Mouse (Mus musculus): ENCODE results near the gene Lrrc10. TPM values are rescaled to one million over a fixed set of nuclear protein-coding genes. Genes with fewer than 3 reads are reported as not detected.

The Lrrc10 gene
- polyA plus RNA-seq, 1 experiment = not detected

DNA sequence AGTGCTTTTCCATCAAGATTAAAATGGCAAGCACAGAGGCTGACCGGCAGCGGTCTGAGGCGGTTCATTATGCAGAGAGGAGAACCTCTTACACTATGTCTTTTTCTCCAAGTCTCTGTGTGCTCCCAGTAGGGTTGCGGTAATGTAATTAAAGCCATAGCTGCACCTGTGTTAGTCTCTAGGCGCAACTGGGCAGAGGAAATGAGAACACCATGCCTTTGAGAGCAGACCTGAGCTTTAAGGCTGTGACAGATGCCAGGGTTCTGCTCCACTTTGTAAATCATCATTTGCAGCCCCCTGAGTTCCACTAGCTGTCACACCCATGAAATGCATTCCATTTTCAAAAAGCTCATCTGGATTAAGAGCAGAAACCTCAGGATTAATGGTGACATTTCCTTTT lies 40.4 kb upstream of the Lrrc10 start:
- H3K9ac ChIP-seq (ENCODE audit: low read depth, poor library complexity, severe bottlenecking) = no peak overlapping the region
- no peak overlapping the region for H3K27ac ChIP-seq (ENCODE audit: insufficient read depth, low read length)
- no peaks in the 10 kb centered on the region for H3K9me3 ChIP-seq (replicated peaks; ENCODE audit: control insufficient read depth, insufficient read depth, low read length, poor library complexity, severe bottlenecking)
- H3K36me3 ChIP-seq (ENCODE audit: control insufficient read depth, insufficient read depth, low read length, poor library complexity, severe bottlenecking) = no peaks in the 10 kb centered on the region
- TF ChIP-seq CTCF (IDR thresholded peaks at IDR 0.05; ENCODE audit: low read depth, low read length) (no peak), POLR2A (IDR thresholded peaks at IDR 0.05; ENCODE audit: insufficient read depth, low read length) (no peak), EP300 (IDR thresholded peaks at IDR 0.05; ENCODE audit: insufficient read depth, low read depth, low read length) (no peak)
- H3K4me1 ChIP-seq (ENCODE audit: control insufficient read depth, insufficient read depth, low read length) = no peaks in the 10 kb centered on the region
- no peaks in the 10 kb centered on the region for H3K27me3 ChIP-seq (ENCODE audit: control insufficient read depth, insufficient read depth, low read length, poor library complexity, severe bottlenecking)
- no peak overlapping the region for H3K4me3 ChIP-seq (ENCODE audit: low read depth, low read length)

GRCm38 (mm10) chr10:117005707-117006464 lies 39.3 kb upstream of the Lrrc10 start:
- H3K4me3 ChIP-seq (ENCODE audit: low read depth, low read length) = no peak overlapping the region
- H3K36me3 ChIP-seq (ENCODE audit: control insufficient read depth, insufficient read depth, low read length, poor library complexity, severe bottlenecking) = no peaks in the 10 kb centered on the region
- H3K4me1 ChIP-seq (ENCODE audit: control insufficient read depth, insufficient read depth, low read length) = no peaks in the 10 kb centered on the region
- TF ChIP-seq EP300 (IDR thresholded peaks at IDR 0.05; ENCODE audit: insufficient read depth, low read depth, low read length) (no peak), CTCF (IDR thresholded peaks at IDR 0.05; ENCODE audit: low read depth, low read length) (no peak), POLR2A (IDR thresholded peaks at IDR 0.05; ENCODE audit: insufficient read depth, low read length) (no peak)
- no peaks in the 10 kb centered on the region for H3K9me3 ChIP-seq (replicated peaks; ENCODE audit: control insufficient read depth, insufficient read depth, low read length, poor library complexity, severe bottlenecking)
- H3K27ac ChIP-seq (ENCODE audit: insufficient read depth, low read length) = no peak overlapping the region
- no peak overlapping the region for H3K9ac ChIP-seq (ENCODE audit: low read depth, poor library complexity, severe bottlenecking)
- no peaks in the 10 kb centered on the region for H3K27me3 ChIP-seq (ENCODE audit: control insufficient read depth, insufficient read depth, low read length, poor library complexity, severe bottlenecking)

GRCm38 (mm10) chr10:117009691-117010090 lies 35.5 kb upstream of the Lrrc10 start:
- Histone ChIP-seq H3K27me3 (ENCODE audit: control insufficient read depth, insufficient read depth, low read length, poor library complexity, severe bottlenecking) (no peaks in the 10 kb centered on the region), H3K9ac (ENCODE audit: low read depth, poor library complexity, severe bottlenecking) (no peak overlapping the region), H3K4me1 (ENCODE audit: control insufficient read depth, insufficient read depth, low read length) (no peaks in the 10 kb centered on the region), H3K36me3 (ENCODE audit: control insufficient read depth, insufficient read depth, low read length, poor library complexity, severe bottlenecking) (no peaks in the 10 kb centered on the region), H3K9me3 (replicated peaks; ENCODE audit: control insufficient read depth, insufficient read depth, low read length, poor library complexity, severe bottlenecking) (no peaks in the 10 kb centered on the region), H3K27ac (ENCODE audit: insufficient read depth, low read length) (no peak overlapping the region), H3K4me3 (ENCODE audit: low read depth, low read length) (no peak overlapping the region)
- TF ChIP-seq POLR2A (IDR thresholded peaks at IDR 0.05; ENCODE audit: insufficient read depth, low read length) (no peak), EP300 (IDR thresholded peaks at IDR 0.05; ENCODE audit: insufficient read depth, low read depth, low read length) (no peak), CTCF (IDR thresholded peaks at IDR 0.05; ENCODE audit: low read depth, low read length) (no peak)

DNA sequence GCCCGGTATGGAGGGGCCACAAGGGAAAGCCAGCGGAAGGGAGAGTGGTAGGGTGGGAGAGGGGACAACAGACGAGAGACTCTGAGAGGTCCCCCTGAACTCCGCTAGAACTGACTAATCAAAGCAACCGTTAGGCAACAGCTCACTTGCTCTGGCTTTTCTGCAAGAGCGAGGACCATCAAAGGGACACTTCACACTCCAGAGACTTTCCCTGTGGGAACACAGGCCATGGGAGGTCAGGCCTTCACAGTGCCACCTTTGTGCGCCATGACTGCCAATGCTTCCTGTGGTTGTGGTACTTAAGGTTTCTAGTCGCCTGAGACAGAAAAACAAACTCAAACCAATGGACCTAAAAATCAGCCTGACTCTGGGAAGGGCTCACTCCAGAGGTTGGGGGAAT lies 34.1 kb upstream of the Lrrc10 start:
- H3K4me1 ChIP-seq (ENCODE audit: control insufficient read depth, insufficient read depth, low read length) = no peaks in the 10 kb centered on the region
- no peak overlapping the region for H3K4me3 ChIP-seq (ENCODE audit: low read depth, low read length)
- no peaks in the 10 kb centered on the region for H3K9me3 ChIP-seq (replicated peaks; ENCODE audit: control insufficient read depth, insufficient read depth, low read length, poor library complexity, severe bottlenecking)
- no peak overlapping the region for H3K27ac ChIP-seq (ENCODE audit: insufficient read depth, low read length)
- TF ChIP-seq CTCF (IDR thresholded peaks at IDR 0.05; ENCODE audit: low read depth, low read length) = no peak
- TF ChIP-seq POLR2A (IDR thresholded peaks at IDR 0.05; ENCODE audit: insufficient read depth, low read length) = no peak
- no peak for TF ChIP-seq EP300 (IDR thresholded peaks at IDR 0.05; ENCODE audit: insufficient read depth, low read depth, low read length)
- no peaks in the 10 kb centered on the region for H3K27me3 ChIP-seq (ENCODE audit: control insufficient read depth, insufficient read depth, low read length, poor library complexity, severe bottlenecking)
- H3K36me3 ChIP-seq (ENCODE audit: control insufficient read depth, insufficient read depth, low read length, poor library complexity, severe bottlenecking) = no peaks in the 10 kb centered on the region
- H3K9ac ChIP-seq (ENCODE audit: low read depth, poor library complexity, severe bottlenecking) = no peak overlapping the region

DNA sequence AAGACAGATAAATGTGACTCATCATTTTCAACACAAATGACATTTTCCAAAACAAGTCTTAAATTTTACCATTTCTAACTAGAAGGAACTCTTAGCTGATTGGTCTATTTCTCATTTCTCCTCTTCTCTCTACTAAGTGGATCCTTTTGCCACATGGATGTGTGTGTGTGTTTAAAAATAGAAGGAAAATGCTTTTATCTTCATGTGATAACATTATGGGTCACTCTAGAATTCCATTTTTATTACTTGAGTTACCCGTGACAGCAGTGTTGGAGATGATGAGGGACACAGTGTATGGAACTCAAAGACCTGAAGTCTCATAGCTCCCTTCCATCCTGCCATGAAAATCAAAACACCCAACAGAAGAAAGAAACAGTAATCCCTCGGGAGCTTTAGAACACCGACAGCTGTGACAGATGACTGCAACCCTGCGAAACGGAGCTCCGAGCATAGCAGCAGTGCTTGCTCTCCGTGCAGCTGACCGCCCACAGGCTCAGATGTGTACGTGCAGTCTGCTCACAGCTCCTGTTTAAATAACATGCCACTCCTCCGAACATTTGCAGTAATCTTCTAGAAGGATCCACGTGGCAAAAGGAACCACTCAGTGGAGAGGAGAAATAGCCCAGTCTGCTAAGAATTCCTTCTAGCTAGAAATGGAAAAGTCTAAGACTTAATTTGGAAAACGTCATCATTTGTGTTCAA lies 31.3 kb upstream of the Lrrc10 start:
- Histone ChIP-seq H3K4me1 (ENCODE audit: control insufficient read depth, insufficient read depth, low read length) (no peaks in the 10 kb centered on the region), H3K27ac (ENCODE audit: insufficient read depth, low read length) (no peak overlapping the region), H3K36me3 (ENCODE audit: control insufficient read depth, insufficient read depth, low read length, poor library complexity, severe bottlenecking) (no peaks in the 10 kb centered on the region), H3K9me3 (replicated peaks; ENCODE audit: control insufficient read depth, insufficient read depth, low read length, poor library complexity, severe bottlenecking) (no peaks in the 10 kb centered on the region), H3K4me3 (ENCODE audit: low read depth, low read length) (no peak overlapping the region), H3K27me3 (ENCODE audit: control insufficient read depth, insufficient read depth, low read length, poor library complexity, severe bottlenecking) (no peaks in the 10 kb centered on the region), H3K9ac (ENCODE audit: low read depth, poor library complexity, severe bottlenecking) (no peak overlapping the region)
- TF ChIP-seq CTCF (IDR thresholded peaks at IDR 0.05; ENCODE audit: low read depth, low read length) = no peak
- TF ChIP-seq POLR2A (IDR thresholded peaks at IDR 0.05; ENCODE audit: insufficient read depth, low read length) = no peak
- TF ChIP-seq EP300 (IDR thresholded peaks at IDR 0.05; ENCODE audit: insufficient read depth, low read depth, low read length) = no peak

DNA sequence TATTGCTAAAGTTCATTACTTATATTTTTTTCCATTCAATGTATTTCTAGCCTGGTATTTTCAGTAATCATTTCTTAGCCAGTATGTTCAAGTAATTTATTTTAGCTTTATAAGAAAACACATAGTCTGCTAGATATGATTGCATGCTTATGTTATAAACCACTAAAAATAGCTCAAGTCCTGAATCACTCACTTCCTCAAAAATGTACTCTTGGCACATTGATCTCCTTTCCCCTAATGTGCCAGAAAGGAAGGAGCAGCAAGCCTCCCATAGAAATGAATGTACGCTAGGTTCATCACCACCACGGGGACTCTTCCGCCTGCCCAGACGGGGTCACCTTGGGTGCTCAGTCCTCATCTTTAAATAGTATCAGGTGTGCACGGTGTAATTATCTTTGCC lies 30.6 kb upstream of the Lrrc10 start:
- Histone ChIP-seq H3K9me3 (replicated peaks; ENCODE audit: control insufficient read depth, insufficient read depth, low read length, poor library complexity, severe bottlenecking) (no peaks in the 10 kb centered on the region), H3K27me3 (ENCODE audit: control insufficient read depth, insufficient read depth, low read length, poor library complexity, severe bottlenecking) (no peaks in the 10 kb centered on the region), H3K36me3 (ENCODE audit: control insufficient read depth, insufficient read depth, low read length, poor library complexity, severe bottlenecking) (no peaks in the 10 kb centered on the region), H3K9ac (ENCODE audit: low read depth, poor library complexity, severe bottlenecking) (no peak overlapping the region), H3K4me1 (ENCODE audit: control insufficient read depth, insufficient read depth, low read length) (no peaks in the 10 kb centered on the region), H3K27ac (ENCODE audit: insufficient read depth, low read length) (no peak overlapping the region), H3K4me3 (ENCODE audit: low read depth, low read length) (no peak overlapping the region)
- TF ChIP-seq POLR2A (IDR thresholded peaks at IDR 0.05; ENCODE audit: insufficient read depth, low read length) = no peak
- no peak for TF ChIP-seq CTCF (IDR thresholded peaks at IDR 0.05; ENCODE audit: low read depth, low read length)
- no peak for TF ChIP-seq EP300 (IDR thresholded peaks at IDR 0.05; ENCODE audit: insufficient read depth, low read depth, low read length)

All from ES-Bruce4 (cell line).